Mouse (Mus musculus) mesoderm, embryonic 11.5 days (tissue): ENCODE data around the gene Nfasc.

Experiments used
- DNase-seq: peaks from one replicate; pipeline ENCODE4 v3.0.0-alpha.2; 2012; ENCODE audit warnings: low read depth, low spot score

The Nfasc gene

GRCm38 (mm10) chr1:132541824-132542599 is 199.6 kb downstream of the Nfasc start:
- no peak for DNase-seq

GRCm38 (mm10) chr1:132541171-132541823 is 200.3 kb downstream of the Nfasc start:
- peak; percentile 56 for DNase-seq

DNA sequence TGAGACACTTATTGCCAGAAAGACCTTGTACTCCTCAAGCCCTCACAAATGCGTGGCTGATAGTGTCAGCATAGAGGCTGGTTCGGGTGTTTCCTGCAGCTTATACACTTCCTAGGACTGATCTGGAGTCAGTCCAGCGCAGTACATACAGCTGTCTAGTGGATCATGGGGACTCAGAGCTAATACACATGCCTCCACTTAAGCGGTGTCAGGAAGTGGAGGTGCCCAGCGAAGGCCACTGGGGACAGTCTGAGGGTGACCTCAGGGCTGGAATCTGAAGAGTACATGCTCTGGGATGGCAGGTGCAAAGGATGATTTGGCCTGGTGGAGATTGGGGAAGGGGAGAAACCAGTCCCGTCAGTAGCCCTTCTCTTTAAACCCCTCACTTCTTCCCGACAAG is 200.9 kb downstream of the Nfasc start:
- DNase-seq, result no peak

- DNase-seq, result no peak
Observed at GRCm38 (mm10) chr1:132537736-132538135, 203.9 kb downstream of the Nfasc start.

DNA sequence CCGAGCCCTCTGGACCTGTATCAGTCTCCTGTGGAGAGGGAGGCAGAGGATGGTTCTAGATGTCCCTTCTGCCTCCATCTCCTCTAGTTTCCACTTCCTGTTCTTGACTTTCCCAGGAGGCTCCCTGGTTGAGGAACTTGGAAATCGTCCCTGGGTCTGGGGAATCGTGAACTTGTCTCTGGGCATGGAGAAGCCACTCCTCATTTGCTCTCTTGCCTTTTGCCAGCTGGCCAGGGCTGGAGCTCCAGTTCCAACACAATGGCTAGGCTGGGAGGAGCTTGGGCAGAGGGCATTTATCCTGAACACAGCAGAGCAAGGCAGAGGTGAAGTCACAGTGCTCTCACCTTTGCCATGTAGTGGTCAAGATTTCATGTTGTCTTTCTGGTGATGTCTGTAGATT is 205.2 kb downstream of the Nfasc start:
- DNase-seq, result no peak

GRCm38 (mm10) chr1:132535541-132535940 is 206.1 kb downstream of the Nfasc start:
- DNase-seq, result no peak

GRCm38 (mm10) chr1:132533840-132534239 is 207.8 kb downstream of the Nfasc start:
- no peak for DNase-seq

GRCm38 (mm10) chr1:132532521-132532920 is 209.1 kb downstream of the Nfasc start:
- no peak for DNase-seq

DNA sequence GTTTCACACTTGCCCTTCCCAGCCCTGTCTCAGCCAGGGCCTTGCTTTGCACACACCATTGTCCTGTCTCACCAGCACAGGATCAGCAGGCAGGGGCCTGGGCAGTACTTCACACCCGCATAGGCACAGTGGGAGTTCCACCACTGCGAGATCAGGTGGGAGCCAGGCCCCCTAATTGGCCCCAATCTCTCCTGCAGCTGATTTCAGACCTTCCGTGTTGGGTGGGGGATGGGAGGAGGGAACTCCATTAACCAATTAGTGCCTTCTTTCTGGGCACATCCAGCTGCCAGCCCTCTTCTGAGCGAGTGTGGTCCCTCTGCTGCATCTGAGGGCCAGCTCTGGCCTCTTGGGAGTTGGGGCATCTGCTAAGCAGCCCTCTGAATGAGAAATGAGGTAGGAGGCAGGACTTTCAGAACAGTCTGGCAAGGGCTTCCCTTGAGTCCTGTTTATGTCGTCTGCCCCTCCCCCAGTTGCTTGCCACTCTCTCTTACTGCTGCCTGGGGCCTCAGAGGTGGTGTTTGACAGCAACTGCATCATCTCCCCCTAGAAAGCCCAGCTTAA is 210.9 kb downstream of the Nfasc start:
- peak; percentile 76 for DNase-seq

DNA sequence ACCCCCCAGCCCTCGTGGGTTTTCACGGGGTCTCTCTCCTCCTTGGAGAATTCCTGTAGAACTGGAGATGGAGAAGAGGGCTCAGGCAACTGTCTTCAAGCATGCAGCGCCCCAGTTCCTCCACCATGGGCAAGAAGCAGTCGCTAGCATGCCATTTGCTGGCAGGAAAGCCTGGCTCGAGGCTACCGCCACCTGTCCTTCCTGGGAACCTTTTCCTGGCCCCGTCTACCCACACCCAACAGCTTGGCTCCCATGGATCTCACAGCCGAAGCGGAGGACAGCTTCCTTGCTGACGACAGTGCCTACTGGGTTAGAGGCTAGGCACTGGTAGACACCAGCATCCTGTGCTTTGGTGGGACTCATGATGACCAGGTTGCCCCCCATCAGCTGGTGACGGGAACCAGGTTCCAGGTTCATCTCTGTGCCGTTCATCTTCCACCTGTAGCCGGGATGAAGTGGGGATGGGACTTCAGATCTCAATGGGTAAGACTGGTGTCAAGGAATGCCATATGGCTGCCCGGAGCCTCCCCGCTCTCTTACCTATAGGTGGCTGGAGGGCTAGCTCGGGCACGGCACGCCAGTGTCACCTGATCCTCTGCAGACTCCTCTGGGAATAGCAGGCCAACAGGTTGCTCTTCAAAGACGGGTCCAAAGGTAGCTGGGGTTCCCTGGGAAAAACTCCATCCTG is 212.8 kb downstream of the Nfasc start:
- no peak for DNase-seq

- no peak for DNase-seq
Observed at GRCm38 (mm10) chr1:132528071-132528470, 213.5 kb downstream of the Nfasc start.

GRCm38 (mm10) chr1:132525832-132526231 is 215.8 kb downstream of the Nfasc start:
- peak; percentile 86 for DNase-seq

DNA sequence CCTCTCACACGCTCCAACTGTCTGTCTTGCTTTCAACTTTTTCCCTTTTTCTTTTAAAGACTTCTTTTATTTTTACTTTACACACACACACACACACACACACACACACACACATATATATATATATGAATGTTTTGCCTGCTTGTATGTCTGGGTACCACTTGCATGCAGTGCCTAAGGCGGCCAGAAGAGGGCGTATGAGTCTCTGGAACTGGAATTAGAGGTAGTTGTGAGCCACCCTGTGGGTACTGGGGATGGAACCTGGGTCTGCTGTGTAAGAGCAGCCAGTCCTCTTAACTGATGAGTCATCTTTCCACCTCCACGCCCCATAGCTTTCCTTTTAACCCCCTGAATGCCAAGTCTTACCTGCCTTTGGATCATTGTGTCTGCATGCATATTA is 217.7 kb downstream of the Nfasc start:
- DNase-seq, result peak; percentile 39

DNA sequence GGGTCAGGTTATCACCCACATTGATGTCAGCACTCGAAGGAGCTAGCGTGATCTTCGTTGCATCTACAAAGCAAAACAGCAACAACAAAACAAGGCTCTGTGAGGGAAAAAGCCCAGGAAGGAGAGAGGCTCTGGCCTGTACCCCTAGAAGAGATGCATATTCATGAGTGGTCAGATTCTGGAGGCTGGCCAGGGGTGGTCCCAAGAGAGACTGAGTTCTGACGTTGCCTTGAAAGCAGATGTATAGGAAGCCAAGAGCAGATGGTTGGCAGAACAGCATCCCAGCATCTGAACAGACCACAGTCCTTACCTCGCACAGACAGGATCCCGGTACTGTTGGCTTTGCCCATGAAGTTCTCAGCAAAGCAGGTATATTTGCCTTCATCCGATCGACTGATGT is 218.5 kb downstream of the Nfasc start:
- no peak for DNase-seq

DNA sequence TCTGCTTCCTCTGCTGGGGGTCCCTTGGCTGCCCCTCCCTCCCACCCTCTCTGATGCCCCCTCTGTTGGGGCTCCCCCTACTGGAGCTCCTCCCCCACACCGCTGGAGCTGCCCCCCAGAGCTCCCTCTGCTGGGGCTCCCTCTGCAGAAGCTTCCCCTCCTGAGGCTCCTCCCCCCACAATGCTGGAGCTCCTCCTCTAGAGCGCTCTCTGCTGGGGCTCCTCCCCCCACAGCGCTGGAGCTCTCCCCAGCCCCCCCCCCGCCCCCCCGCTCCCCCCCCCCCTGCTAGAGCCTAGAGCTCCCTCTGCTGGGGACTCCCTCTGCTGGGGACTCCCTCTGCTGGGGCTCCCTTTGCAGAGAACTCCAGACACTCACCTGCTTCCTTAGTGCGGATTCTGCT is 220.8 kb downstream of the Nfasc start:
- peak; percentile 57 for DNase-seq

GRCm38 (mm10) chr1:132519734-132520133 is 221.9 kb downstream of the Nfasc start:
- no peak for DNase-seq

DNA sequence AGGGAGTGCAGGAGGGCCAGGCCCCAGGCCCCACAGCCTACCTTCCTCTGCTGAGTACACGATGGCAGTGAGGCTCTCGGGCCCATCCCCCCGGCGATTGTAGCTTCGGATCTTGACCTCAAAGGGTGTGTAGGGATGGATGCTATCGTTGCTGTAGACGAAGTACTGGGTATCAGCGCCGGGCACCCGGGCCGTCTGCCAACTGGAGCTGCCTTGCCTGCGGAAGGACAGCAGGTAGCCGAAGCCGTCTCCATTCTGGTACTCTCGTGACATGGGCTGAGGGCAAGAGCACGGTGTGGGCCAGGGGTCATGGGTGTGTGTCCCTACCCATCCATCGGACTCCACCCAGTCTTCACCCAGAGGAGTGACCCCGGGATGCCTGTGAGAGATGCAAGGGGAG is 223.0 kb downstream of the Nfasc start:
- no peak for DNase-seq

DNA sequence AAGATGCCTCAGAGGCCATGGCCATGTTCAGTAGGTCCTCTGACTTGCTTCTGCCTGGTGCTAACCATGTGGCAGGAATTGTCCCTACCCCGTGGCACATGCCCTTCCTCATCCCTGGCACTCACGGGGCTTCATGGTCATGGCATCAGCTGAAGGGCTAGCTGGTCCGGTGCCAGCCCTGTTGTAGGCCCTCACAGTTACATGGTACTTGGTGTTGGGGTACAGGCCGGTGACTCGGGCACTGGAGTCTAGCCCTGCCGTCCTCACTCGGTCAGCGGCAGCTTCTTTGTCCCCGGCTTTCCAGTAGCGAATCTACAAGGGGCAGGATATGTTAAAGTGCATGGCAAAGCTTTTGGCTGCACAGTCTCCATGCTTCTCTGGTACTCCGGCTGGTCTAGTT is 224.8 kb downstream of the Nfasc start:
- no peak for DNase-seq

DNA sequence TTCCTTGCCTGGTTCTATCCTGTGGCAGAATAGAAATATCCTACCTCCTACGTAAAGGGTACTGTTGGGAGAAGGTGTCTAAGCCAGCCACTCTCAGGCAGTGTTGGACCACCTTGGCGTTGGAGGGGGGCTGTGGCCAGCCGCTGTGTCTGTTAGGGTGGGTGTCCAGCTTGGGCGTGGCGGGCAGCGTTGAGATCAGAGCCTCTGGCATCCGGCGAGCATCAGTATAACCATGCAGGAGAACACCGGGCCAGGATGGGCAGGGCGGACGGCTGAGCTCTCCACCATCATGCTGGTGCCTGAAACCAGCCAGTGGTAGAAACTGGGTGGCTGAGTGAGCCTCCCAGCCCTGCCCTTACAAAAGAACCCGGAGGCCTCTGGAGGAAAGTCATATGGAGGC is 226.3 kb downstream of the Nfasc start:
- DNase-seq, result no peak
